Mouse (Mus musculus) CD8-positive naive resting alpha-beta T cell, adult 2 months (primary cell): ENCODE measurements around the gene Tex13b.
"Not testable (repeated sequence)": the region's sequence is repeated elsewhere in the genome, so short reads cannot be mapped to it uniquely, and the experiment has no call there.

ENCODE experiments used
- DNase-seq, 2 experiments: peaks; one replicate each; pipeline ENCODE4 v3.0.0; 2022; ENCODE audit warnings: low read depth in 2 of 2, low spot score in 2 of 2

The Tex13b gene

DNA sequence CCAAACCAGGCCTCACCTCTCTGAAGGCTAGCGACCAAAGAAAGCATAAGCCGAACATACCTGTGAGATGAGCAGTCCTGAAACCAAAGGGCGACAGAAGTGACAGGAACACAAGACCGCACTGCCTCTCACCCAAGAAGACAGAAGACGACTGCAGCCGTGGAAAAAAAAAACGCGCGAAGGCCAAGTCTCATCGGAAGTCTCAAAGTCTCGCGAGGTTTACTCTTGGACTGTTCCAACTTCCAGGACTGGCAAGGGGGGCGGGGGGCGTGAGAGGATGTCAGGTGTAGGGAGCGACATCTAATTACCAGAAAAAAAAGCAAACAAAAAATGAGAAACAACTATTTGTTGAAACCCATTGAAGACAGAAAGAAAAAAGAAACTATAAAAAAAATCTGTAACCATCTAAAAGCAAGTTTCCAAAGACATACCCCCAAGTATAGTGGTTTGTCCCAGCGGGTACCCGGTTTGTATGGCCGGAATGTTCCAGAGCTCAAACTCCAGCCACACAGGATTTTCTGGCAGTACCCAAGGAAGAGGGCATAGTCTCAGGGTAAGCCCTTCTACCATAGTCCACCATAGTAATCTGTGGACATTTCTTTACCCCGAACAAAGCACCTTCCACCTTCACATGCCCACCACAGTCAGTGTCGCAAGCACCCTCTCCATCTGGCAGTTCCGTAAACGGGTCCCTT lies at the start of gene Tex13b:
Gene Tex13b, minus strand, starts transcription at position 122 of the 695 bp plus-strand sequence.
- DNase-seq = no peak

DNA sequence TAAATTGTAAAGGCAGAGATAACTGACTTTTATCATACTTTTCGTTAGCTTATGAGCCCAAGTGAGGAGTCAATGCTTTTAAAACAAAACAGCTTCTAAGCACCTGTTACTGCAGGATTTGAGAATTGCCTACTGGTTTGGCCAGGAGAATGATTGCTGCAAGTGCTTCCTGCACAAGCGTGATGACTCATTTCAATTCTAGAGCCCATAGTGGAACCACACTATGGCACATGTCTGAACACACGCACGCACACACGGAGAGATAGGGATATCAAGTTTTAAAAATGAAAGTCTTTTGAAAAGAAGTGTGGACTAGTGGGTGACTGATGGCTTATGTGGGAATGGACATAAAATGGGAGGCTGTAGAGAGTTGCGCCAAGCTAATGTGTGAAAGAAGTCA lies 49.5 kb upstream of the Tex13b start:
- no peak for DNase-seq

DNA sequence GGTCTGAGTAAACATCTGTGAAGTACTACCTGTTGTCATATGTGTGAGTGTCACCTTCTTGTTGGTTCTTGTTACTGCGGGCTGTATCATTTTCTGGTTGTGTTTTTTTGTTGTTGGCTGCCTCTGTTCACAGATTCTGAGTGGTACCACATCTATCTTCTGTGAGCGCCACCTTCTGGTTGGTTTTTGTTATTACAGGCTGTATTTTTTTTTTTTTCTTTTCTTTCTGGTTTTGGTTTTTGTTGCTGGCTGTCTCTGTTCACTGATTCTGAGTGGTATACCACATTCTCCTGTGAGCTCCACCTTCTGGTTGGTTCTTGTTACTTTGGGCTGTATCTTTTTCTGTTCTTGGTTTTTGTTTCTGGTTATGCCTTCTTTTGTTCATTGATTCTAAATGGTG lies 44.2 kb upstream of the Tex13b start:
- DNase-seq = no peak

DNA sequence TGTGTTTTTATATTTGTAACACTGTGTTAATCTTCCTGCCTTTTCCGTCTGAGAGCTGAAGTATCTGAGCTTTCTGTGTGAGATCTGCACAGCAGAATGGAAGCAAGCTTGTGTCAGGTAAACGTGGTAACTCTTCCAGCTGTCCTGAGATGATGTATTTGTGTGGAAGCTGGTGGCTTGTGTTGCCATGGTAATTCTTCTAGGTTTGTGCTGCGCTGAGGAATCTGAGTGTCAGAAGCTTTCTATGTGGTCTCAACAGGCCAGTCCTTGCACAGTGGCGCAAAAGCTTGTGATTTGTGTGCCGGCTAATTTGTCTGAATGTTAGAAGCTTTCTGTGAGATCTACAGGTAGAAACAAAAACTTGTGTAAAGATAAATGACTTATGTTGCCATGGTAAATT lies 43.8 kb upstream of the Tex13b start:
- DNase-seq = not testable (repeated sequence)

DNA sequence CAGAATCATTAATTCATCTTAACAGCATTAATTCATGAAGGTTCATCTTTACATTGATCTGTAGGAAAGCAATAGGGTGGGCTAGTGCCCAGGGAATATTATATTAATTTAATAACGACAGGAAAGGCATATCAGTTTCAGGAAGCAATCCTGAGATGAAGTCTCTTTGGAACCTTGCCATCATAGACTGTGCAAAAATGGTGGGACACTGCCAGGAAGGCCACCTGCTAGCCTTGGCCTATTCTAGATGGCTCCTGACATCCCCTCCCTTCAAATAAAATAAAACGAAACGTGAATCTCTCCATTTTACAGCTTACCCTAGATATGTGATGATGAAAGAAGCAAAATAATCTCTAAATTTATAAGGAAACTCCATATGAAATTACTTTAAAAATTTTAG lies 41.3 kb upstream of the Tex13b start:
- DNase-seq = no peak

DNA sequence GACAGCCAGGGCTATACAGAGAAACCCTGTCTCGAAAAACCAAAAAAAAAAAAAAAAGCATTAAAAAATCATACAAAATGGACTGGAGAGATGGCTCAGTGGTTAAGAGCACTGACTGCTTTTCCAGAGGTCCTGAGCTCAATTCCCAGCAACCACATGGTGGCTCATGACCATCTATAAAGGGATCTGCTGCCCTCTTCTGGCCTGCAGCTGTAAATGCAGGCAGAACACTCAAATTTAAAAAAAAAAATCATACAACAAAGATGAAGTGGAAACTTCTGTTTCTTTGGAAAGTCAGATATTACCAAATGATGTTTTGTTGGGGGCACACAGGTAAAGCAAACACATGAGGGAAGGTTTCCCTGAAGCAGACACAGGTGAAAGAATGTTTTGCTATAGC lies 32.2 kb upstream of the Tex13b start:
- DNase-seq = not testable (repeated sequence)

DNA sequence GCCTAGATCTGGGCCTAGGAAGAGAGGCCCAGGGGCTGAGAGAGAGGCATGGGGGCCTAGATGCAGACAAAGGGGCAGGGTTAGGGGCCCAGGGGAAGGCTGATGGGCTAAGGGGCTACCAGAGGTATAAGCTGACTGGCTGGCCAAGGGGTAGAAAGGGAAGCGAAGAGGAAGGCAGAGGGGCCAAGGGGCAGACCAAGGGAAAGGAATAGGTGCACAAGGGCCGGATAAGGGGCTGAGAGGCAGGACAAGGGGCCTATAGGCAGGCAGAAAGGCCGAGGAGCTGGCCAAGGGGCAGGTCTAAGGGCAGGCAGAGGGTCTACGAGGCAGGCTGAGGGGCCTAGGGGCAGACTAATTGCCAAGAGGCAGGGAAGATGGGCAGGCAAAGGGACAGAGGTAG lies 26.7 kb upstream of the Tex13b start:
- DNase-seq = no peak

DNA sequence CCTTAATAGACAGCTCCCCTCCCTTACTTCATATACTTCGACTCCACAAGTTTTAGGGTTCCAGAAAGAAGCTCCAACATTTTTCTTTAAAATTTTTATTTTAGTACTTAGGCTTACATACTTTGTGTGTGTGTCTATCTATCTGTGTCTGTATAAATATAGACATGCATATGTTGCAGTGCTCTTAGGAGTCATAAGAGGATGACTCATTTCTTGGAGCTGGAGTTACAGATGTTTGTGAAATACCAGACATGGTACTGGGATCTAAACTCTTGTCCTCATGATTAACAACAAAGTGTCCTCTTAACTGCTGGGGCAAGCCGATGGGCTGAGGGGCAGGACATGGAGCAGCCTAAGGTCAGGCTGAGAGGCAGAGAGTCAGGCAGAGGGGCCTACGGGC lies 24.8 kb upstream of the Tex13b start:
- no peak for DNase-seq

DNA sequence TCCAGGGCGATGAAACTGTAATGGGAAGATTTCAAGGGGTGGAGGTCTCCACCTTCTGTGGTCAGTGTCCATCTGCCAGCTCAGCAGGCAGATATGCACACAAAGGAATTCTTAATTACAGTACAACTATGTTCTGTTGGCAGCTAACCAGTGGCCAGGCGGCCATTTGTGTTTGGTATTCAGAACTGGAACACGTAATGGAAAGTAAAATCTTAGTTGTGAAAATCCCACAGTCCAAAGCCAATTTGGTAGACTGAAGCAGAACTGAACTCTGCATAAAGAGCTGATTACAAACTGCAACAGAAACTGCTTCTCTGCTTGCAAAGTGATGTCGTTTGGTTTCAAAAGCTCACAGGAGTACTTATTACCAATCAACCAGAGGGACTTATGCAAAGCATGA lies 18.5 kb upstream of the Tex13b start:
- DNase-seq = no peak

DNA sequence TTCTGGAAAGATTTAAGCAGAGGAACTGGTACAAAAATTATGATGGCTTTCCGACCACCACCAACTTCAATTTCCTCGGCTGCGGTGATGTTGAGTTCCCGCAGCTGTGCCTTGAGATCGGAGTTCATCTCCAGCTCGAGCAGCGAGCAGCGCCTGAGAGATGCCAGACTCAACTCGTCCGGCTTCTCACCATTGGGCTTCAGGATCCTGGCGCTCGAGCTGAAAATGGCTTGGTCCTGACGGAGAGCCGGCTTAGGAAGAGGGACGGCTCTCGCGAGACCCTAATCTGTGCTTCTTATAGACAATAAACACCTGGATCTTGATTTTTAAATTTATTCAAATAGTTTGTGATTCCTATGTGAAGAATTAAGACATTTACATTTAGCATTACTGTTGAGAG lies 9.1 kb upstream of the Tex13b start:
- DNase-seq = no peak

DNA sequence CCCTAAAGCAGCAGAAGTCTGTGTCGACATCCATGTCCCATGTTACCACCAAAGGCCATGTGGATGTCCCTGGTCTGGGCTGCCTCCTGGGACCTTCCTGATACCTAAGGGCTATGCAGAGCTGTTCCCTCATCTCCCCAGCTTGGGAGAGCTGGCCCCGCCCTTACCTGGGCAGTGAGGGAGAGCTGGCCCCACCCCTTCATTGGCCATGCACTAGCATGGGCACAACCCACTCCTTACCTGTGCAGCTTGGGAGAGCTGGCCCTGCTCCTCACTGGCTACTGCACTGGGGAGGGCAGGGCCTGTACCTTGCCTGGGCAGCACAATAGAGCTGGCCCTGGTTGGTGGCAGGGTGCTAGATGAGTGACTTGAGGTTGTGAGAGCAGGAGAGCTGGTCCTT lies 7.9 kb downstream of the Tex13b start:
- DNase-seq = no peak

DNA sequence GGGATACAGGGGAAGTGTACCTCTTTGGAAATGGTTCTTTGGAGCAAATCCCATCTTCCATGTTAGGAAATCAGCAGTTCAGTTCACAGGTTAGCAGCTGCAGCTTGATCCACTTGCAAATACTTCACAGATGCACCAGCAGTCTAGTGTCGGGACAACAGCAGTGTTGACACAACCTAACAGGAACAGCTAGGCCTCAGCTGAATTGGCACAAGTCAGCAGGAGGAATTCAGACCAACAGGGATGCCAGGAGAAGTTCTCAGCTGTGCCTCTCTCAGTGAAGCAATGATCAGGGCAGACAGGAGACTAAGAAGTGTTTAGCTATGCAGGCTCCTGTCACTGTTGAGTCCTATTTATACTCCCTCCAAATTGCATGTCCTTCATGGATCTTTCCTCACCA lies 43.4 kb downstream of the Tex13b start:
- no peak for DNase-seq
